Mouse (Mus musculus): ENCODE measurements around the gene Glb1l.

DNA sequence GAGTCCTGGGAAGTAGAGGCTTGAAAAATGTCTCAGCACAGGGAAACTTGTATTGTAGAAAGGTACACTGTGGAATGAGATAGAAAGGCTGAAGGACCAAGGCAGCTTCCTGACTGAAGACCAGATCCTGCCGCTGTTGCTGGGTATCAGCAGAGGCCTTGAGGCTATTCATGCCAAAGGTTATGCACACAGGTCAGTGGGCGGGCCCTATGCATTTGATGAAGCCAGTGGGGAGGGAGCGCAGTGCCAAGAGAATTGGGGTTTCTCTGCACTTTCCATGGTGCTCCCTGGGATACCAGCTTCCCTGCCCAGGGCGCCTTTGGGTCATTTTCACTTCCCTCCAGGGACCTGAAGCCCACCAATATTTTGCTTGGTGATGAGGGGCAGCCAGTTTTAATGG is 1.9 kb upstream of the Glb1l start:
- TF ChIP-seq CTCF (IDR thresholded peaks at IDR 0.05; ENCODE audit: low read depth, low read length) (no peak), POLR2A (IDR thresholded peaks at IDR 0.05; ENCODE audit: borderline replicate concordance, low read depth, low read length) (no peak)

Measured in bone marrow macrophage, adult 2 months (primary cell).